Mouse (Mus musculus): ENCODE results near the gene Slc5a9.

Slc5a9 gene

DNA sequence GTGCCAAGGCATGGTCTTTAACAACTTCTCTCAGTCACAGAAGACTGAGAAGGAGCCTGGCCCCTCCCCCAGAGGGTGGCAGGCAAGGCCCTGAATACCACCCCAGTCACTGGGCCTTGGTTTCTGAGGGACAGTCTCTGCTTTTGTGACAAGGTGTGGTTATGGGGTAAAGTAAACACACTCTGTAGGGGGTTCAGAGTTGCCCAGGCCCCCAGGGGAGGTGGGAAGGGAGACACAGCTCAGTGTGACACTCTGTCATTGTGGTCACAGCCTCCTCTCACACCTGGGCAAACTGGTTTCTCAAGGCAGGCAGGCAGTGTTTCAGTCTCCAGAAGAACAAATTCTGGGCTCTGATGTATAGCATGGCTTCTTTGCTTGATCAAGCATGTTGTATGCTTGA is at the start of gene Slc5a9:
Gene Slc5a9, minus strand, starts transcription at position 144 of the 400 bp plus-strand sequence.

DNA sequence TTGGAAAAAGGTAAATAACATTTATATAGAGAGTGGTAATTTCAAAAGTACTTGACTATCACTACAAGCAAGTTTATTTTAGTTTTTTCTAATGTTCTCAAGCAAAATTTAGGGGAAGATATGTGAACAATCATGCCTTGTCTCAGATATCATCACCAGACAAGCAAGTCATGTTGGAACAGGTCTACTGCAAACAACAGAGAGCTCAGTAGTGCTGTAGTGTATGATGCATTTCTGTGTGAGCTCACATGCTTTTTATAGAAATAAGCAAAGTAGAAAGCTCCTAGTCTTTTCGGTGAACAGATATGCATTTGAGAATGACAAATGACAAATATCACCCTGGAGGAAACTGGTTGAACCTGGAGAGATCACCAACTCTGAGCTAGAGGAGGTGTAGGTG is 16.4 kb upstream of the Slc5a9 start, which contains the start of gene Skint8:
Gene Skint8, plus strand, starts transcription at position 301 of the 400 bp plus-strand sequence.
- 91% methylated on average over 1 of the region's 1 CpGs for WGBS

DNA sequence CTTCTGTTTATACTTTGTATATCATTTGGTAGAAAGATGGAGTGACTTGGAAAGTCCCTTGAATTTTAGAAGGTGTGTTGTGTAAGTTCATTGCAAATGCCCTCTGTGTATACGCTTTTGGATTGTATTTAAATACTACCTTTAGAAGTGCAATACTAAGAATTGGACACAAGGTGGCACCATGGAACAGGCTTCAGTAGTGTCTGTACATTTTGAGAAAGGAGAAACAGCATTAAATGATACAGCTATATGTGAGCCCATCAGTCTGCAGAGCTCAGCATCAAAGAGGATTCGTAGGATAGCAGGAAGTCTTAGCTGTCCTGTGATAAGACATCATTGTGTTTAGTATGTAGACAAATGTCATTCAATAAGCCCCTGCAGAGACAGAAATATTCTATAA is 5.2 kb upstream of the Slc5a9 start:
- 26% methylated on average over 2 of the region's 2 CpGs for WGBS

DNA sequence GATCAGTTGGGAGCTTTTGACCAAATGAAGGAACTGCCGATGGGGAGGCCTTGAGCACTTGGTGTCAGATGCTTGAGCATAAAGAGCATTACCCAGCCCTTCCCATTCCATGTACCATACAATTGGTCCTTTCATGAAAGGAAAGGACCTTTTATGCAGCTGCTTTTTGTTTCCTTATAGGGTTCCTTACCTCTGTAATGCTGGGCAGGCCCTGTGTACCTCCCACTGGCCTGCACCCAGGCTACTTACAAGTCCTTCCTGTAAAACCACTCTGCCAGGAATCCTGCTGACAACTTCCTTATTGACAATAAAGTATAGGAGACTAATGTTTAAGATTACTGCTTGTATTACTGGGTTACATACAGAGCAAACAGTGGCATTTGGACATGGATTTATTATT is 1.2 kb downstream of the Slc5a9 start:
- WGBS, result 64% methylated on average over 1 of the region's 1 CpGs

DNA sequence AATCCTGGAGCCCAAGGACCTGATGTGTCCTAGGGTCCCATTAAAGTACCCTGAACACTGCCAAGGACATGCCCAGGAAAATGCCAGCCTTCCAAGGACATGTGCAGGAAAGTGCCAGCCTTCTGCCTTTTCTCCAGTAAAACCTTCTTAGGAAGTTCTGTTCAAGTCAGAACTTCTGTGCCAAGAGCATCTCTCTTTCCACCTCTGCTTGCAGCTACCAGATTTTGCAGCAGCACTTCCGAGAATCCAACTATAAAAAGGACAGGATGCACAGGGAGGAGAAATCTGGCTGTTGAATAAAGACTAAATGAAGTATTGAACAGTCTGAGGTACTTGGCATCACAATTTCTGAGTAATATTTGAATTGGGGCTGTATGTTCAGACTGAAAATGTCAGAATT is 2.2 kb downstream of the Slc5a9 start:
- WGBS, result 37% methylated on average over 1 of the region's 1 CpGs

DNA sequence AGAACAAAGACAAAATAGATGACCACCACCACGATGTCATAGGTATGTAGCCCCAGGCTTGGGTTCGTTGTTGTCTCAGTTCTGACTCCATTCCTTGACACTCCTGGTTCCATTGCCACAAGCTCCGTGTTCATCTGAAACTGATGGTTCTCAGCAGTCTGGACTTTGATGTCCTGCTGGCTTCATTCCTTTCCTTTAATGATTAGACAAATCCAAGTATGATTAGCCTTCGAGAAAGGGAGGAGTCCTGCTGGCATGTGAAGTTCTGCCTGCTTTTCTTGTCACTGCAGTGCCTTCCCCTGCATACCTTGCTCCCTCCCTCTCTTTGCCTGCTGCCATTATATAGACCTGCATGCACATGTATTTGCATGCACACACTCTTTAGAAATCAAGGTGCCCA is 4.2 kb downstream of the Slc5a9 start:
- WGBS, result 73% methylated on average over 4 of the region's 4 CpGs

DNA sequence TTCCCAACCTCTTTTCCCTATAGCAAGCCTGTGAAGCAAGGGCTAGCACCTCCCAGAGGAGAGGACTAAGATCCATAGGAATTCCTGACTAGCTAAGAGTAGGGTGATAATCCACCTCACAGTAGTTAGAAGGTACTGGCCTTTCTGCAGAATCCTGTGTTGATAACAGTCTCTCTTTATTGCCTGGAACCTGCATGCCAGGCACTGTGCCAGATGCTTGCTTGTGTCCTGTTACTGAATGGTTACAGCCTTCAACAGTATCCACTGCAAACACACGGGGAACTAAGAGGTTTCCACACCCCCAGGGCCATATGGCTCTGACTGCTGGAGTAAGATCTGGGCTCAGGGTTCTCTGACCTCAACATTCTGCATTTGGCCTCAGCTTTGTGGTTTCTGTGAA is 5.0 kb downstream of the Slc5a9 start:
- WGBS, result 31% methylated on average over 1 of the region's 1 CpGs

DNA sequence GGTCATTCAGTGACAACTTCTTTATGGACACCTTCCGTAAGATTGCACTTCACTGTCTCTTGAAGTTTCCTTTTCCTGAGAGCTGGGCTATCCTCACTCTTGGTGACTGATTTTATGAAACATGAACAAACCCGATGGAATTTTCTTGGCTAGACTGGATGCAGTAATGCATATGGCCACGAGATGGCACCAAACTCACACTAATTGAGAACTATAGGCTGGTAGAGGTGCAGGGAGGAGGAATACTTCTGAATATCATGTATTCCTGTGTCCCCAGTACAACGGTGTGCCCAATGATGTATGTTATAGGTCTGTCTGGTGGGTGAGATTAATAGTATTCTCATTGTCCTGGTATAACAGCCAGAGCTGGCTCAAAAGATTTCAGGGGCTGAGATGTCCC is 16.1 kb downstream of the Slc5a9 start:
- WGBS, result 14% methylated on average over 4 of the region's 4 CpGs

DNA sequence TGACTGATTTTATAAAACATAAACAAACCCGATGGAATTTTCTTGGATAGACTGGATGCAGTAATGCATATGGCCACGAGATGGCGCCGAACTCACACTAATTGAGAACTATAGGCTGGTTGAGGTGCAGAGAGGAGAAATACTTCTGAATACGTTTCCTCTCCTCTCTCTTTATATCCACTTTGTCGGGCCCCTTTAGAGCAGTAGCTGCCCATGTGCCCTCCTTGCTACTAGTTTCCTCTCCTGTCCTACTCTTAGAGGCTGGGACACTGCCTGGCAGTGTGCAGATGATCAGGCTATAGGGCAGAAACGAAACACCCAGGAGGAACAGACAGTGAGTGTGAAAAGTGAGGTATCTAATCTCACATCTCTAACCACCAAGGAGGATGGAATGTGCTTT is 16.7 kb downstream of the Slc5a9 start:
- 6% methylated on average over 7 of the region's 7 CpGs for WGBS

DNA sequence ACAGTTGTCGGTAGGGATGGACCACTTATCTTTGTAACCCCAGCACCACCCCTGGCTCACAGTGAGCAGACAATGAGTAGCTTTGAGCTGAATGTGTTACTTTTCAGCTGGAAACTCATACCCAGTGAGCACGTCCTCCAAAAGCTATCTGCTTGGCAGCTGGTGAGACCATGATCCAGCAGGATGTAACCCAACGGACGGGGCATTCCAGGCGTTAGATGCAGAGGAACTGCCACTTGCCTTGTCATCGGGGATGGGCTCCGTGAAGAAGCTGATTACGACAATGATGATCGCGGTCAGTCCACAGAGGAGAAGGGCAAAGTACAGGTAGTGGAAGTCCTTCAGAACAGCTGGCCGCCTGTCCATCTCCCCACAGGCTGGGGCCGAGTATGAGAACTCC is 19.2 kb downstream of the Slc5a9 start:
- 87% methylated on average over 12 of the region's 12 CpGs for WGBS

DNA sequence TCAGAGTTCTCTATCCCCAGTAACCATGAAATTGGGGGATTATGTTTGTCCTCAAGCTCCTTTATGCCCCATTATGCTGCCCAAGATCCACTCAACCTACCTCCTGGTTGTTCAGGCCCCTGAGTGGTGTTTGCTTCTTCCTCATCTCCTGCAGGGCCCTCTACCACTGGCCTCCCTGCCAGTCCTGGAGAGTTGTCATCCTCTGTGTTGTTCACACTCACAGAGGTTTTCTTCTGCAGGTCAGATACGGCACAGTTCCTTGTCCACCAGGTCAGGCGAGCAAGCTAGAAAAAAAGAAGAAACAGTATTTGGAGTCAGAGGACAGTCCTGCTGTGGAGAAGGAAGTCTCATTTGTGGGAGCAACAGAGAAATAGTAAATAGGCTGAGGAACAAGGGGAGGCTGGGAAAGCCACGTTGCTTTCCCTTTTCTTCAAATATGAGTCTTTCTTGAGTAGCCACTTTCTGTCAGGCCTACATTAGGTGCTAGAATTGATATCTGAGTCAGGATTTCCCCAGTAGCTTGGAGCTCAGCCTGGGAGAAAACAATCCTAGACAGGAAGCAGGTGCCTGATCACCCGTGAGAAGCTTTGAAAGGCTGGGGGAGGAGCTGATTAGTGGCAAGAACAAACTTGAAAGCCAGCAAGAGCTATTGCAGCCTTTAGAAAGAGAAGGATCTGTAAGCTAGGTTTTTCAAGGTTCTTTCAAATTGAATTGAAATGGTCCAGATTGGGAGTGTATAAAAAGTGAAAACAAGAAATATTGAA is 22.4 kb downstream of the Slc5a9 start:
- 58% methylated on average over 4 of the region's 4 CpGs for WGBS

DNA sequence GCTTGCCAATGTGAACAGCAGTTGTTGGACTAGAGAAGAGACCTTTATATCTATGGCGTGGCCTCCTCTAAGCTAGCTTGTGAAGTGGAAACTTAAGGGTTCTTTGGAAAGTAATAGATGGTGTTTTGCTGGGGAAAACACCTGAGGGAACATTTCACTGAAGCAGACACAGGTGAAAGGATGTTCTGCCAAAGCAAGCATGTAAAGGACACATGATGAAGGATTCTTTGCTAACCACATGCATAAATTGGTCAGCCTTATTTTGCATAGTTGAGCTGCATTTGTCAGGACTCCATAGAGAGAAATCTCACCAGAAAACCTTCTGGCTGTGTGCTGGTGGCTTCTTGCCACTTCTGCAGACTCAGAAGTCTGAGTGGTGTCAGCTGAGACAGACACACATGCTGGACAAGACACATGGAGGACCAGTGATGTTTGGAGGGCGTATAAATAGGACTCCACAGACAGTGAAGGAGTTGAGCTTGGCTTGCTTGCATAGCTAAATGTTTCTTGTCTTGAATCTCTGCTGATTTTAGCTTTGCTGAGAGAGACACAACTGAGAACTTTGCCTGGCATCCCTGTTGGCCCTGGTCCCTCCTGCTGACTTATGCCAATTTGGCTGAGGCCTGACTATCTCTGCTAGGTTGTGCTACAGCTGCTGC is 34.8 kb downstream of the Slc5a9 start:
- 63% methylated on average over 2 of the region's 2 CpGs for WGBS

DNA sequence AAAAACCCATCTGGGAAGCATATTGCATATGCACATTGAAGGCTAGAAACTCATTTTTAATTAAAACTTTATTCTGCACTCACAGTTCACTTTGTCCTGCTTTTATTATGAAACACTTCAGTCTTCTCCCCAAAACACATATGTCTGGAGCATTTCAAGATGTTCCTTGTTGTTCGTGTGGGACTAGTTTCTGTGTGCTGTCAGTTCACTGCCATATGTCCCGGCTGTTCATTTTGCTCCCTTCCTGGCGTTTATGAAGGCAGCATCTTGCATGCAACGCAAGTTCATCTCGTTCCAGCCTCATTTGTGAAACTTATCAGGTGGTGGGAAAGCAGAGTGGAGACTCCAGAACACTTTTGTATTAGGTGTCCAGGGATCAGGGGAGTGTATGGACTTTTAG is 36.0 kb downstream of the Slc5a9 start:
- 49% methylated on average over 5 of the region's 5 CpGs for WGBS

DNA sequence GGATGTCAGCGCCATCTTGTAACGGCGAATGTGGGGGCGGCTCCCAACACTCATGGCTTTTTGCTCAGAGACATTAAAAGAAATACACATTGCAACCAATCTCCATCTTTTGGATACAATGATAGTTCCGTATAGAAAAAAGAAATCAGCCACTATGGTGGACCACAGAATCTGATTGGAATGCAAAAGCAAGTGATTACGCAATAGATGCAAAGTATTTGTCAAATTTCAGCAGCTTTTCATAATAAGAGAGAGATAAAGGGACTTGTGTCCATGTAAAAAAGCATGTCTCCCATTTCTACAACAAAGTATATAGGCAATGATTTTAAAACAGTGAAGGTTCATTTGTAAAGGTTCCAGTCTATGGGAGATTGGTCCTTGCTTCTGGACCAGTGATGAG is 63.8 kb downstream of the Slc5a9 start:
- 95% methylated on average over 6 of the region's 6 CpGs for WGBS
